Mouse (Mus musculus): ENCODE measurements at regions not wholly inside any gene's neighbourhood (a gene's known extent, or its start where the extent isn't known, plus 50 kb on each side); places are given as distances from the start of the nearest gene placed in this dataset.

DNA sequence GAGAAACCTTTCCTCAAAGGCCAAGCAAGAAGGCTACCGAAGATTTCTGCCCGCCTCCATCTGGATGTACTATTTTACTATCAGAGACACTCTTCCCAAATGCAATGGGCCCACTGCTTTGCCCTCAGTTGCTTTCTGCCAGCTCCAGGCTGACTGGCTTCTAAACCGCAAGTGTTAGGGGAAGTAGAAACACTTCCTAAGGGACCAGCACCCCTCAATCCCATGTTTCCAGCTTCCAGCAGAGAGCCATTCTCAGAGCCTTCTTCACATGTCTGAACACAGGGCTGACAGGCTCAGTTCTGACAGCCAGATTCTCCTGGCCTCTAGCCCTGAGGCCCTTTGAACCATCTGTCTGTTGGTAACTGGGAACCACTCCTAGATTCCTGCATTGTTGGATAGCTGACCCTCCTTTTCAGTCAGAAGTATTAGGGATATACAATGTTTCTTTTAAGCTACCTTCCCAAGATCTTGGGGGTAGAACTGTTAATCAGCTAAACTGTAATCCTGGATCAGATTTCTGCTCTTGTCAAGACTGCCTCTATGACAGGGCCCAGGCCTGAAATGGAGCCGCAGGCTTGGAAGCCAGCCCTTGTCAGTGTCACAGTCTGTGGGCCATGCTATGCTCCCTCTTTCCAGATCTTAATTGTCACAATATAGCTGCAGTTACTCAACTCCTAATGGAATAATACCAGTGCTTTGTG is 355.8 kb downstream of the 1700129C05Rik start:
- Histone ChIP-seq H3K36me3 (no peaks in the 10 kb centered on the region), H3K4me1 (no peaks in the 10 kb centered on the region), H3K9me3 (replicated peaks) (no peaks in the 10 kb centered on the region), H3K4me3 (no peak overlapping the region), H3K27ac (replicated peaks) (no peak overlapping the region), H3K27me3 (ENCODE audit: low read depth, poor library complexity, severe bottlenecking) (no peaks in the 10 kb centered on the region)
- 91% methylated on average over 4 of the region's 4 CpGs for WGBS
- DNase-seq (ENCODE audit: low spot score), result no peak

DNA sequence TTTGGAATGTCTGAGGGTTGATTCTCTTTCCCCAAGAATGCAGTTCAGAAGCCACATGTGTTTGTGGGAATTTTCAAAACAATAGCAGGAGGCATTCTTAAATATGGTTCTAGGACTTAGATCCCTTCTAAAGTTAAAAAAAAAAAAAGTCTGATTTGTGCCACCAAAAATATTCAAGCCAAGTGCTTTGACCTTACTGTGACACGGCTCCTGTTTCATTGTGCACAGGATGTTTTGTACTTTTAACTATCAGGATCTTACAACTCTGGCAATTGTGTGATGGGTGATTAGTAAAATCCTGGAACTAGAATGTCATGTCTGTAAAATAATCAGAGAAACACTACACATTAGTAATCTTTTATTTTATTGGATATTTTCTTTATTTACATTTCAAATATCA is 359.5 kb downstream of the 1700129C05Rik start:
- 86% methylated on average over 1 of the region's 1 CpGs for WGBS
- Histone ChIP-seq H3K4me3 (no peak overlapping the region), H3K9me3 (replicated peaks) (no peaks in the 10 kb centered on the region), H3K27ac (replicated peaks) (no peak overlapping the region), H3K27me3 (ENCODE audit: low read depth, poor library complexity, severe bottlenecking) (no peaks in the 10 kb centered on the region), H3K4me1 (peaks cover 5% of the 10 kb centered on the region), H3K36me3 (no peaks in the 10 kb centered on the region)
- no peak for DNase-seq (ENCODE audit: low spot score)

DNA sequence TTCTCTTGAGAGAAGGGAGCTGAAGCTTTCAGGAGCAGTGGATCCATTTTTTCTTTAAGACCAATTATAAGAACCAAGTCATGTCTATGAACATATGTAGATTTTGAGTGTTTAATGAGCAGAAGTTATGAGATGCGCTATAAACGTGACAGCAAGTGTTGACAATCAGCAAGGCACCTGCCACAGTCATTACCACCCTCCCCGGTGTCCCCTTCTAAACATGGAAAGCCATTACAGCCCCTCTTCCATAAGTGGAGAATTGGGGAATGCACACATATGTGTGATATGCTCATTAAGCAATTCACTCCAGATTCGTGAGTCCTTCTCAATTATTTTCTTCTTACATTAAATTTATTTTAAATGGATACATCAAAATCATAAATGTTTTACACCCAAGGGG is 362.4 kb downstream of the 1700129C05Rik start:
- no peaks in the 10 kb centered on the region for H3K36me3 ChIP-seq

DNA sequence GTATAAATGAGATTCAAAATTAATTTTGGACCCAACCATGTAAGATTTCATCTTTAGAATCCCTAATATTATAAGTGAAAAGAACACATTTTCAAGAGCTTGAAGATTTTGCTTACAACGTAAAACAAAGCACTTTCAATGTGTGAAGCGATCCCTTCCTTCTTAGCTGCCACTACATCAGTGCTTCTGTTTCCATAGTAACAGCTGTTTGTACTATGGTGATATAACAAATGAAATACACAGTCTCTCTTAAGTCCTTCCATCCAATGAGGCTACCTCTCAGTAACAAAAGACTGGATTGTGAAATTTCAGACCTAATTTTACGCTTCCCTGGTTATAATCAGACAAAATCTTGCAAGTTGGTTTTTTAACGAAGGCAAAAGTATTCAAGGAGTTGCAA is 364.0 kb downstream of the 1700129C05Rik start:
- H3K4me3 ChIP-seq, result no peak overlapping the region
- 63% methylated on average over 4 of the region's 4 CpGs for WGBS
- no peak for DNase-seq (ENCODE audit: low spot score)
- H3K36me3 ChIP-seq, result no peaks in the 10 kb centered on the region
- H3K27ac ChIP-seq (replicated peaks), result no peak overlapping the region
- no peaks in the 10 kb centered on the region for H3K9me3 ChIP-seq (replicated peaks)
- H3K4me1 ChIP-seq, result peaks cover 13% of the 10 kb centered on the region
- H3K27me3 ChIP-seq (ENCODE audit: low read depth, poor library complexity, severe bottlenecking), result no peaks in the 10 kb centered on the region

More for the DNA sequence above, 362.4 kb downstream of the 1700129C05Rik start:
- Histone ChIP-seq H3K9me3 (replicated peaks) (no peaks in the 10 kb centered on the region), H3K4me1 (peaks cover 13% of the 10 kb centered on the region), H3K27me3 (ENCODE audit: low read depth, poor library complexity, severe bottlenecking) (no peaks in the 10 kb centered on the region), H3K27ac (replicated peaks) (no peak overlapping the region), H3K4me3 (no peak overlapping the region)
- WGBS, result 80% methylated on average over 4 of the region's 4 CpGs
- DNase-seq (ENCODE audit: low spot score), result no peak

DNA sequence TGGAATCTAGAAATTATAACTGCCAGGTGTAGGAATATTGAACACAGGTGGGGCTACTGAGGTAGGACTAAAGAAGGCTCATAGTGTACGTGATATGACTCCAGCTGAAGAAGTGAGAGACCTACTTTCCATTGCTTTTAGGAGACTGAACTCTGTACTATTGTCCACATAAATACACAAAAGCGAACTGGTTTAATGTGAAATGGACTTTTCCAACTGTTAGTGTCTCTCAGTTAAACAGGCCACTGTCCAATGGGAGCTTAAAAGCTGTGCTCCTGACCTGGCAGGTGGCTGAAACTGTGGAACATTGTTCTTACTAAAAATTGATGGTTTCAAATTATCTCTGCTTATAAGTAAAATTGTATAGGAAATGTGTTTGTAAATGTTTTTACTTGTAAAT is 381.4 kb downstream of the 1700129C05Rik start:
- Histone ChIP-seq H3K4me1 (no peaks in the 10 kb centered on the region), H3K36me3 (no peaks in the 10 kb centered on the region), H3K27ac (replicated peaks) (no peak overlapping the region), H3K9me3 (replicated peaks) (no peaks in the 10 kb centered on the region), H3K4me3 (no peak overlapping the region), H3K27me3 (ENCODE audit: low read depth, poor library complexity, severe bottlenecking) (no peaks in the 10 kb centered on the region)
- WGBS, result 91% methylated on average over 2 of the region's 2 CpGs
- no peak for DNase-seq (ENCODE audit: low spot score)

DNA sequence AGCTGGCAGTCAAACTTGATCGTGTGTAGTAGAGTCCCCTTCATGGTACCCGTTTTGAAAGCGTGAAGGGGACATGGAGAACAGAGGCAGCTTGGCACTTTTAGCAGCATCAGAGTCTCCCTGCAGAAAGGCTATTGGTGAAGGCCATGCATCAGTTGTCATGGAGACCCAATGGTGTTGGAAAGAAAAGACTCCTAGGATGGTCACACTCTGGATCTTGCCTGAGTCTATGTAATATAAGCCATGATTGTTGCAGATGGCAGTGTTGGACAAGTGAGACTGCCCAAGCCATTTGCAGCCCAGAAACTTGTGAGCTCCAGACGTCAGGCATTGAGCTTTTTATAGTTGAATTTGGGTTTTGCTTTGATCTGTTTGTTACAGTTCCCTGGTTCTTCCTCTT is 382.9 kb downstream of the 1700129C05Rik start:
- 90% methylated on average over 4 of the region's 4 CpGs for WGBS
- Histone ChIP-seq H3K4me3 (no peak overlapping the region), H3K27me3 (ENCODE audit: low read depth, poor library complexity, severe bottlenecking) (no peaks in the 10 kb centered on the region), H3K9me3 (replicated peaks) (no peaks in the 10 kb centered on the region), H3K36me3 (no peaks in the 10 kb centered on the region), H3K4me1 (no peaks in the 10 kb centered on the region), H3K27ac (replicated peaks) (no peak overlapping the region)
- no peak for DNase-seq (ENCODE audit: low spot score)

DNA sequence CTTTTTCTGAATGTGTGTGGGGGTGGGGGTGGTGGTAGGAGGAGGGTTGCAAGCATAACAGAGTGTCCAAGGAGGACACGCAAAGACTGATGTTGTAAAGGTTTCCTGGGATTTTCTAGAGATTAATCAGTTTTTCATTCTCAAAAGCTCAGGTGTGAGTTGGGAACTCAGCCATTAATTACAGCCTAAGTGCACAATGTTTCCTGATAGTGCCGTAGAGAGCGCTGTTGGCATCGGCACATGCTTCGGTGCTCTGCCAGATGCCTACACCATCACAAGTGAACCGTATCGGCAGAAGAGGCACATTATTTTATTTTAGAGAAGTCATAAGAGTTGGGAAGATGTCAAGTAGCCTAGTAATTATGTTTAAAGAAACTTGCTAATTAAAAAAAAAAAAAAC is 388.9 kb downstream of the 1700129C05Rik start:
- Histone ChIP-seq H3K27ac (replicated peaks) (no peak overlapping the region), H3K4me1 (no peaks in the 10 kb centered on the region), H3K9me3 (replicated peaks) (no peaks in the 10 kb centered on the region), H3K36me3 (no peaks in the 10 kb centered on the region), H3K4me3 (no peak overlapping the region), H3K27me3 (ENCODE audit: low read depth, poor library complexity, severe bottlenecking) (no peaks in the 10 kb centered on the region)
- 95% methylated on average over 7 of the region's 7 CpGs for WGBS
- DNase-seq (ENCODE audit: low spot score), result no peak

DNA sequence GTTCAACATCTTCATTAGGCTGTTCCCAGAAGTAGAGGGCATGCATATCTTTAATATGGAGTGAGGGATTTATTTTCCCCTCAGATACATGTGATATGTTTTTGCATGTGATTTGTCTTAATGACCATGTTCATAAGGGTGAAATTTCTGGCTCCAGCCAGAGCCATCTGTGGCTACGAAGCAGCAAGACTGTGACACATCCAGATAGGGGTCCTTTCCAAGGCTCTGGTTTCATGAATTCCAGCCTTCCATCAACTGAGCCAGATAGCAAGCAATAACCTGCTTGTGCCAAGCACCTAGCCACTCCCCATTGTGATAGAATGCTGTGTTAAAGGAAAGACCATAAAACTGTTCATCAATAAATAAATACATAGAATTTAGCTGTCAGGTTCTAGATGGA is 389.6 kb downstream of the 1700129C05Rik start:
- H3K4me3 ChIP-seq, result no peak overlapping the region
- 91% methylated on average over 1 of the region's 1 CpGs for WGBS
- H3K36me3 ChIP-seq, result no peaks in the 10 kb centered on the region
- DNase-seq (ENCODE audit: low spot score), result no peak
- no peaks in the 10 kb centered on the region for H3K4me1 ChIP-seq
- H3K27ac ChIP-seq (replicated peaks), result no peak overlapping the region
- no peaks in the 10 kb centered on the region for H3K27me3 ChIP-seq (ENCODE audit: low read depth, poor library complexity, severe bottlenecking)
- no peaks in the 10 kb centered on the region for H3K9me3 ChIP-seq (replicated peaks)

DNA sequence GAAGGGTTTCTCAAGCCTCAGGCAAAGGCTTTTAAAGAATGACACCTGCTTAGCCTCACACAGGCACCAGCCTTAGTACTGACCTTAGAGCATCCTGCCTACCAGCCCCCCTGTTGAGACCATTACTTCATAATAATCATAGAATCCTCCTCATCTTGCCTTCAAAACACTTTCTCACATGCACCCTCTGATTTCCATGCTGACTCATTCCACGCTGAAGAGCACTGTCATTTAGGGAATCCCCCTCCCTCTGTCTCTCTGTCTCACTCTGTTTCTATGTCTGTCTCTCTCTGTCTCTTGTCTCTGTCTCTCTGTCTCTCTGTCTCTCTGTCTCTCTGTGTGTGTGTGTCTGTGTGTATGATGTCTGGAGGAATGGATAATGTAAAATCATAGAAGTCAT is 416.3 kb downstream of the 1700129C05Rik start:
- no peaks in the 10 kb centered on the region for H3K9me3 ChIP-seq (replicated peaks)
- WGBS, result 76% methylated on average over 1 of the region's 1 CpGs
- no peaks in the 10 kb centered on the region for H3K36me3 ChIP-seq
- H3K27me3 ChIP-seq (ENCODE audit: low read depth, poor library complexity, severe bottlenecking), result no peaks in the 10 kb centered on the region
- H3K27ac ChIP-seq (replicated peaks), result no peak overlapping the region
- H3K4me3 ChIP-seq, result no peak overlapping the region
- no peaks in the 10 kb centered on the region for H3K4me1 ChIP-seq
- no peak for DNase-seq (ENCODE audit: low spot score)

DNA sequence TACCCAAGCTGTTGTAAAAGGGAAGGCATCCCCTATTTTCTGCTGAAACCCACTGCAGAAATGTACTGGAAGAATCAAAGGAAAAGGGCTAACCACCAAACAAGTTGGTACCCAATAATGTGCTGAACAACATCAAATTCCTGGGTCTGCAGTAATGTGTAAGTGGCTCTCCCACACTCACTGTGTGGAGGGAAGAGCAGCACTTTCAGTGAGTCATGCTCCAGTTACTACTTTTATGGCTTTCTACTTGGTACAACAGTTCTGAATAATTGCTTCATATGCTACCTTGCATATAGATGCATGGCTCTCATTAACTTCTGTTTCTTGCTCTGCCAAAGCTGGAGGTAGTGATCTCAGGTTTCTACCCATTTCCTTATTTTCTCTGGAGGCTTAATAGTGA is 427.8 kb downstream of the 1700129C05Rik start:
- no peaks in the 10 kb centered on the region for H3K4me1 ChIP-seq
- H3K36me3 ChIP-seq, result no peaks in the 10 kb centered on the region
- H3K27me3 ChIP-seq (ENCODE audit: low read depth, poor library complexity, severe bottlenecking), result peaks cover 4% of the 10 kb centered on the region; the same call in 1 of the 2 replicates
- H3K9me3 ChIP-seq (replicated peaks), result no peaks in the 10 kb centered on the region
- H3K4me3 ChIP-seq, result no peak overlapping the region
- no peak overlapping the region for H3K27ac ChIP-seq (replicated peaks)
- no peak for DNase-seq (ENCODE audit: low spot score)

DNA sequence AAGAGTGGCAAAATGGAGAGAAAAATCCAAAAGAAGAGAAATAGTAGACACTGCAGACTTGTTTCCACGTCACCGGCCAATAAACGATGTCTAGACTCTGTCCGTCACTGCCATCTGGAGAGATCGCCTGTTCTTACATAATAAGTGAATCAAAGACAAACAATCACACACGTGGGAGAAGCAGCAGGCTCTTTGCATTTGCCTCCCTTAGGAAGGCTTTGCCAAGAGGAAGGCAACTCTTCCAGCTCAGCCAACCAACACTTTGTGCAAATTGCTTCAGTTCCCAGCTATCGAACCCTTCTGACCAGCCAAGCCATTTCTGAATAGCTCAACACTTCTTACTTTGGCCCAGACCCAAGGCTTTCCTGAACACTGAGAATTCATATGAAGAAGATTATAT is 432.8 kb downstream of the 1700129C05Rik start:
- Histone ChIP-seq H3K4me3 (no peak overlapping the region), H3K27ac (replicated peaks) (no peak overlapping the region), H3K27me3 (ENCODE audit: low read depth, poor library complexity, severe bottlenecking) (no peaks in the 10 kb centered on the region), H3K9me3 (replicated peaks) (no peaks in the 10 kb centered on the region), H3K36me3 (no peaks in the 10 kb centered on the region), H3K4me1 (no peaks in the 10 kb centered on the region)
- 83% methylated on average over 7 of the region's 7 CpGs for WGBS
- no peak for DNase-seq (ENCODE audit: low spot score)

DNA sequence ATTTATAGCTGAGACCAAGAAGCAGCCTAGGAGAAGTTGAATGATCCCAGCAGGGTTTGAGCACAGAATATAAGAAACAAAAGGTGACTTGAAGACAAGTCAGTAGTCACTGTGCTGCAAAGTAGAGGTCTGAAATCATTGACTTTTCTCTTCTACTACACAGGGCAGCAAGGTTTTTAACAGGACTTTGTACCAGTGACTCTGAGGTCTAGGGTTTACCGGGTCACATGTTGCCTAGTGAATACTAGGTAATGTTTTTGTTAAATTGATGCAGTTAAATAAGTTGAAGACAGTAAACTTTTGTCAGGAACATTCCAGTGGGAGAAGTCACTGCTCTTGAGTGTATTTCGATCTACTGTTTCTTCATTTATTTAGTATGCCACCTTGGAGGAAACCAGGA is 433.4 kb downstream of the 1700129C05Rik start:
- WGBS, result 85% methylated on average over 2 of the region's 2 CpGs
- no peak overlapping the region for H3K27ac ChIP-seq (replicated peaks)
- H3K4me1 ChIP-seq, result no peaks in the 10 kb centered on the region
- no peaks in the 10 kb centered on the region for H3K27me3 ChIP-seq (ENCODE audit: low read depth, poor library complexity, severe bottlenecking)
- no peaks in the 10 kb centered on the region for H3K36me3 ChIP-seq
- no peaks in the 10 kb centered on the region for H3K9me3 ChIP-seq (replicated peaks)
- H3K4me3 ChIP-seq, result no peak overlapping the region
- no peak for DNase-seq (ENCODE audit: low spot score)

DNA sequence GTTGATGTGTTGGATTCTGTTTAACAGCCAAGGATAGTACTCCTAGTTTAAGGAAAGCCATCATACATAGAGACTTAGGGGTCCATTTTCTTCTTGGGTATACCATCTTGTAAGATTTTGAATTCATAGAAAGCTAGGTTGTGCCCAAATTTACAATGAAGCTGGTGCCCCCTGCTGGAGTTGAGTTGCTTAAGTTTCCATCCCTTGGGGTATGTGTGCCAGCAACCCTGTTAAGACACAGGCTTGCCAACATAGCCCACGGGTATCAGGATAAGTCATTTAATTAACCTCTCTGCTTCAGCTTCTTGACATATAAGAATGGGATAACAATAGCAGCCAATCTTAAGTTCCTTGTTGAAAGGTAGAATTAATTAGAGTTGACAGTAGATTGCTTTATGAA is 440.9 kb downstream of the 1700129C05Rik start:
- Histone ChIP-seq H3K4me1 (no peaks in the 10 kb centered on the region), H3K9me3 (replicated peaks) (no peaks in the 10 kb centered on the region), H3K27ac (replicated peaks) (no peak overlapping the region), H3K36me3 (no peaks in the 10 kb centered on the region), H3K27me3 (ENCODE audit: low read depth, poor library complexity, severe bottlenecking) (no peaks in the 10 kb centered on the region), H3K4me3 (no peak overlapping the region)
- 64% methylated on average over 1 of the region's 1 CpGs for WGBS
- peak; percentile 45 for DNase-seq (ENCODE audit: low spot score)
